Mouse (Mus musculus): ENCODE measurements around the gene Swsap1. TPM values are rescaled to one million over a fixed set of nuclear protein-coding genes. Genes with fewer than 3 reads are reported as not detected.

Gene Swsap1
- polyA plus RNA-seq (2015; fragmentation: Nextera tagmentation; extraction: Ambion mirVana) = 2.1 and 2.6 TPM in 2 replicates

GRCm38 (mm10) chr9:21955570-21956281, at the start of gene Swsap1:
Gene Swsap1, plus strand, starts transcription at chr9:21955755.
- peaks cover 52% of the 10 kb centered on the region for H3K4me1 ChIP-seq (replicated peaks)
- peaks cover 36% of the 10 kb centered on the region for H3K36me3 ChIP-seq
- peak within 1 kb of the TSS; percentile 76 for H3K9ac ChIP-seq
- ATAC-seq (ENCODE audit: low read depth) (peak; percentile 93), DNase-seq (peak; percentile 97)
- no peaks in the 10 kb centered on the region for H3K9me3 ChIP-seq (replicated peaks)
- peak within 1 kb of the TSS; percentile 99 for H3K27ac ChIP-seq
- WGBS (ENCODE audit: insufficient replicate concordance) = under 1% methylated on average over 54 of the region's 54 CpGs
- H3K27me3 ChIP-seq = no peaks in the 10 kb centered on the region
- H3K4me3 ChIP-seq (replicated peaks) = peak within 1 kb of the TSS; percentile 73
- peak within 1 kb of the TSS; percentile 76 for H3K4me2 ChIP-seq

- no peak for ATAC-seq (ENCODE audit: low read depth)
These were observed 47.3 kb upstream of the Swsap1 start for GRCm38 (mm10) chr9:21908216-21908615.

GRCm38 (mm10) chr9:21909474-21910223, 45.9 kb upstream of the Swsap1 start:
- Histone ChIP-seq H3K9ac (no peak overlapping the region), H3K4me2 (no peak overlapping the region), H3K36me3 (0 out of 2 replicates have a peak, but pooled peaks cover 5% of the 10 kb centered on the region), H3K27me3 (no peaks in the 10 kb centered on the region), H3K27ac (peak overlapping the region; percentile 32; the same call in 1 of the 2 replicates), H3K9me3 (replicated peaks) (no peaks in the 10 kb centered on the region), H3K4me3 (replicated peaks) (no peak overlapping the region), H3K4me1 (replicated peaks) (no peaks in the 10 kb centered on the region)
- peak; percentile 31; the same call in 1 of the 2 replicates for ATAC-seq (ENCODE audit: low read depth)
- WGBS (ENCODE audit: insufficient replicate concordance) = 57% methylated on average over 10 of the region's 10 CpGs
- no peak for DNase-seq

More at GRCm38 (mm10) chr9:21908216-21908615, 47.3 kb upstream of the Swsap1 start:
- 23% methylated on average over 11 of the region's 11 CpGs for WGBS (ENCODE audit: insufficient replicate concordance)
- H3K36me3 ChIP-seq = no peaks in the 10 kb centered on the region
- DNase-seq = no peak
- no peak overlapping the region for H3K27ac ChIP-seq
- H3K9me3 ChIP-seq (replicated peaks) = no peaks in the 10 kb centered on the region
- H3K27me3 ChIP-seq = no peaks in the 10 kb centered on the region
- H3K4me1 ChIP-seq (replicated peaks) = no peaks in the 10 kb centered on the region
- no peak overlapping the region for H3K4me2 ChIP-seq
- no peak overlapping the region for H3K4me3 ChIP-seq (replicated peaks)
- no peak overlapping the region for H3K9ac ChIP-seq

GRCm38 (mm10) chr9:21916851-21917492, 38.6 kb upstream of the Swsap1 start:
- Histone ChIP-seq H3K4me2 (peak overlapping the region; percentile 100), H3K27ac (no peak overlapping the region), H3K9me3 (replicated peaks) (no peaks in the 10 kb centered on the region), H3K36me3 (0 out of 2 replicates have a peak, but pooled peaks cover 11% of the 10 kb centered on the region), H3K4me1 (replicated peaks) (peaks cover 27% of the 10 kb centered on the region), H3K4me3 (replicated peaks) (peak overlapping the region; percentile 72), H3K9ac (peak overlapping the region; percentile 82), H3K27me3 (peaks cover 27% of the 10 kb centered on the region)
- no peak for ATAC-seq (ENCODE audit: low read depth)
- DNase-seq = no peak
- WGBS (ENCODE audit: insufficient replicate concordance) = 57% methylated on average over 3 of the region's 3 CpGs

- H3K9me3 ChIP-seq (replicated peaks) = no peaks in the 10 kb centered on the region
- peaks cover 27% of the 10 kb centered on the region for H3K4me1 ChIP-seq (replicated peaks)
- H3K4me2 ChIP-seq = peak overlapping the region; percentile 100
- 1% methylated on average over 35 of the region's 35 CpGs for WGBS (ENCODE audit: insufficient replicate concordance)
- peaks cover 27% of the 10 kb centered on the region for H3K27me3 ChIP-seq
- H3K27ac ChIP-seq = peak overlapping the region; percentile 34; the same call in 1 of the 2 replicates
- DNase-seq (no peak), ATAC-seq (ENCODE audit: low read depth) (no peak; the same call in 1 of the 2 replicates)
- peak overlapping the region; percentile 72 for H3K4me3 ChIP-seq (replicated peaks)
- 0 out of 2 replicates have a peak, but pooled peaks cover 11% of the 10 kb centered on the region for H3K36me3 ChIP-seq
- H3K9ac ChIP-seq = peak overlapping the region; percentile 82
These were observed 38.0 kb upstream of the Swsap1 start for GRCm38 (mm10) chr9:21917493-21918034.

- DNase-seq (peak; percentile 95), ATAC-seq (ENCODE audit: low read depth) (peak; percentile 92)
- Histone ChIP-seq H3K4me3 (replicated peaks) (peak within 1 kb of the TSS; percentile 72), H3K4me1 (replicated peaks) (peaks cover 27% of the 10 kb centered on the region), H3K9ac (peak within 1 kb of the TSS; percentile 82), H3K4me2 (peak within 1 kb of the TSS; percentile 100), H3K27ac (peak within 1 kb of the TSS; percentile 34; the same call in 1 of the 2 replicates), H3K9me3 (replicated peaks) (no peaks in the 10 kb centered on the region), H3K36me3 (0 out of 2 replicates have a peak, but pooled peaks cover 11% of the 10 kb centered on the region), H3K27me3 (peaks cover 27% of the 10 kb centered on the region)
- 0% methylated on average over 36 of the region's 36 CpGs for WGBS (ENCODE audit: insufficient replicate concordance)
These were observed 37.4 kb upstream of the Swsap1 start, which contains the start of gene Rab3d for GRCm38 (mm10) chr9:21918035-21918592. Gene Rab3d, minus strand, starts transcription at chr9:21918192.

GRCm38 (mm10) chr9:21918692-21919384, 36.7 kb upstream of the Swsap1 start:
- no peaks in the 10 kb centered on the region for H3K9me3 ChIP-seq (replicated peaks)
- H3K27ac ChIP-seq = 0 out of 2 replicates have a peak overlapping the region, but pooled peaks have one; percentile 25
- DNase-seq = no peak
- peaks cover 27% of the 10 kb centered on the region for H3K27me3 ChIP-seq
- H3K4me1 ChIP-seq (replicated peaks) = peaks cover 35% of the 10 kb centered on the region
- WGBS (ENCODE audit: insufficient replicate concordance) = 27% methylated on average over 5 of the region's 5 CpGs
- ATAC-seq (ENCODE audit: low read depth) = no peak
- peak overlapping the region; percentile 100 for H3K4me2 ChIP-seq
- H3K4me3 ChIP-seq (replicated peaks) = peak overlapping the region; percentile 72
- H3K9ac ChIP-seq = no peak overlapping the region
- H3K36me3 ChIP-seq = 0 out of 2 replicates have a peak, but pooled peaks cover 11% of the 10 kb centered on the region

GRCm38 (mm10) chr9:21923036-21923435, 32.5 kb upstream of the Swsap1 start:
- DNase-seq (no peak), ATAC-seq (ENCODE audit: low read depth) (no peak)
- H3K36me3 ChIP-seq = peaks cover 5% of the 10 kb centered on the region; the same call in 1 of the 2 replicates
- H3K4me2 ChIP-seq = no peak overlapping the region
- H3K9ac ChIP-seq = no peak overlapping the region
- no peak overlapping the region for H3K4me3 ChIP-seq (replicated peaks)
- H3K27ac ChIP-seq = no peak overlapping the region
- H3K4me1 ChIP-seq (replicated peaks) = peaks cover 54% of the 10 kb centered on the region
- WGBS (ENCODE audit: insufficient replicate concordance) = 78% methylated on average over 4 of the region's 4 CpGs
- H3K9me3 ChIP-seq (replicated peaks) = no peaks in the 10 kb centered on the region
- no peaks in the 10 kb centered on the region for H3K27me3 ChIP-seq

GRCm38 (mm10) chr9:21923490-21924098, 32.0 kb upstream of the Swsap1 start:
- DNase-seq (no peak), ATAC-seq (ENCODE audit: low read depth) (no peak)
- Histone ChIP-seq H3K27me3 (no peaks in the 10 kb centered on the region), H3K36me3 (peaks cover 5% of the 10 kb centered on the region; the same call in 1 of the 2 replicates), H3K4me1 (replicated peaks) (peaks cover 49% of the 10 kb centered on the region), H3K27ac (peak overlapping the region; percentile 67), H3K9ac (no peak overlapping the region), H3K9me3 (replicated peaks) (no peaks in the 10 kb centered on the region), H3K4me2 (no peak overlapping the region), H3K4me3 (replicated peaks) (no peak overlapping the region)
- 34% methylated on average over 3 of the region's 3 CpGs for WGBS (ENCODE audit: insufficient replicate concordance)

GRCm38 (mm10) chr9:21924099-21924493, 31.5 kb upstream of the Swsap1 start:
- DNase-seq = peak; percentile 46
- WGBS (ENCODE audit: insufficient replicate concordance) = 29% methylated on average over 6 of the region's 6 CpGs

More at GRCm38 (mm10) chr9:21924099-21924493, 31.5 kb upstream of the Swsap1 start:
- peak; percentile 69 for ATAC-seq (ENCODE audit: low read depth)
- H3K4me1 ChIP-seq (replicated peaks) = peaks cover 44% of the 10 kb centered on the region
- H3K27me3 ChIP-seq = no peaks in the 10 kb centered on the region
- no peak overlapping the region for H3K4me2 ChIP-seq
- H3K36me3 ChIP-seq = peaks cover 5% of the 10 kb centered on the region; the same call in 1 of the 2 replicates
- no peak overlapping the region for H3K9ac ChIP-seq
- H3K4me3 ChIP-seq (replicated peaks) = no peak overlapping the region
- no peaks in the 10 kb centered on the region for H3K9me3 ChIP-seq (replicated peaks)
- peak overlapping the region; percentile 67 for H3K27ac ChIP-seq

All from liver, embryonic 13.5 days (tissue).